Comparison of ENCODE assay signal across 8 mouse cellular contexts in the genomic region with DNA sequence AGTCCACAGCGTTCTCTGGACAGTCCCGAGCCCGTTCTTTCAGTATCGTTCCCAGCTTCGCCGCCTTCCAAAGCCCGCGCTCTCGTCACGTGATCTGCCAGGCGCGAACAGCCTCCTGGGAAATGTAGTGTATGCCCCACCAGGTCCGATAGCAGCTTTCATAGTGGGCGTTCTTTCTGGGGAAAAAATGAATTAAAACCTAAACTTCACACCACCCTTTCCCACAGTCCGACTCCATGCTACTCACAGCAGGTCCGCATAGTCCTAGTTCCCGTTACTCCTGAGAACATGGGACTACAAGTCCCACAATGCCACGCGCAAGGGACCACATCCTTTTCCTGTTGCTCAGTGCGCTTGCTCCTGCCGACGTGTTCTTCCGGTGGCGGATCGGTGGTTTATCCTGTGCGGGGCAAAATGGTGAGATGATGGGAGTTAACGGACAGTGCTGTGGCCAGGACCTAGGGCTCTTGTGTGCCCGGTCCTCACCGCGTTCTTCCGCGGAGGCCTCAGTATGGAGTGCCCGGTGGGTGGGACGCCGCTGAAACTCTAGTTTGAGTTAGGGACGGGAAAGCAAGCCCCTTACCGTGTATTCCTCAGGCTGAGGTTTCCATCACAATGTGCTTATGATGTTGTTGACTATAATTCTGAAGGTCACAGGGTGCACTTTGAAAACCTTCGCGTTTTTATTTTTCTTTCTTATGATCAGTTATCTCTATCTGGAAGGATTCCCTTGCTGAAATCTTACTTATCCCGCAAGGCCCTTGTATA. TPM values are rescaled to one million over a fixed set of nuclear protein-coding genes. Genes with fewer than 3 reads are reported as not detected.
A peak's percentile ranks its signal among the peaks of the same experiment; 100 is the strongest.
DNase-seq lines count a peak whose midpoint lies in the region; ATAC-seq and TF ChIP-seq lines count a peak whose summit lies in the region.

A gene (plus strand): TSS at position 167 of the 768 bp plus-strand sequence.
A gene (minus strand): TSS at position 322 of the 768 bp plus-strand sequence.

- H3K4me3 ChIP-seq in C2C12 (ENCODE audit: insufficient read depth, poor library complexity, severe bottlenecking), result peak within 1 kb of the TSS; percentile 90
- H3K4me3 ChIP-seq in heart, embryonic 13.5 days, result peak within 1 kb of the TSS; percentile 95
- H3K4me3 ChIP-seq in liver, embryonic 12.5 days, result peak within 1 kb of the TSS; percentile 97
- H3K4me3 ChIP-seq in stomach, embryonic 15.5 days (replicated peaks), result peak within 1 kb of the TSS; percentile 94

- H3K27me3 ChIP-seq in C2C12 (ENCODE audit: control insufficient read depth, insufficient read depth, insufficient read length), result no peaks in the 10 kb centered on the region
- H3K27me3 ChIP-seq in heart, embryonic 13.5 days (replicated peaks), result no peaks in the 10 kb centered on the region
- no peaks in the 10 kb centered on the region for H3K27me3 ChIP-seq in liver, embryonic 12.5 days (replicated peaks)
- H3K27me3 ChIP-seq in stomach, embryonic 15.5 days (replicated peaks), result no peaks in the 10 kb centered on the region

- peak within 1 kb of the TSS; percentile 90 for H3K27ac ChIP-seq in heart, embryonic 13.5 days (replicated peaks)
- peak within 1 kb of the TSS; percentile 97 for H3K27ac ChIP-seq in liver, embryonic 12.5 days
- peak within 1 kb of the TSS; percentile 83 for H3K27ac ChIP-seq in stomach, embryonic 15.5 days

- H3K9me3 ChIP-seq in heart, embryonic 13.5 days, result no peaks in the 10 kb centered on the region
- H3K9me3 ChIP-seq in liver, embryonic 12.5 days (replicated peaks), result no peaks in the 10 kb centered on the region
- no peaks in the 10 kb centered on the region for H3K9me3 ChIP-seq in stomach, embryonic 15.5 days

- peak; percentile 85 for ATAC-seq in erythroid progenitor cell, adult 5-6 weeks (replicated peaks; ENCODE audit: low FRiP score, poor library complexity, severe bottlenecking)
- peak; percentile 78 for ATAC-seq in heart, embryonic 13.5 days (ENCODE audit: extremely low read depth, insufficient number of reproducible peaks, low FRiP score, low TSS enrichment)
- ATAC-seq in liver, embryonic 12.5 days, result peak; percentile 83
- ATAC-seq in stomach, embryonic 15.5 days (ENCODE audit: insufficient read depth, low FRiP score, low read depth), result peak; percentile 87

- H3K4me2 ChIP-seq in heart, embryonic 13.5 days, result peak within 1 kb of the TSS; percentile 91
- peak within 1 kb of the TSS; percentile 80 for H3K4me2 ChIP-seq in liver, embryonic 12.5 days
- H3K4me2 ChIP-seq in stomach, embryonic 15.5 days, result peak within 1 kb of the TSS; percentile 72

- DNase-seq in brain, embryonic 18.5 days (ENCODE audit: low read depth, low spot score), result peak; percentile 81
- peak; percentile 93 for DNase-seq in kidney, postnatal 10 days
- peak; percentile 95 to 96 for DNase-seq in natural killer cell, adult 2 months (ENCODE audit: low spot score in 2 of 2)

- H3K4me1 ChIP-seq in heart, embryonic 13.5 days, result peaks cover 19% of the 10 kb centered on the region
- H3K4me1 ChIP-seq in liver, embryonic 12.5 days, result peaks cover 48% of the 10 kb centered on the region
- peaks cover 12% of the 10 kb centered on the region for H3K4me1 ChIP-seq in stomach, embryonic 15.5 days

- peaks cover 48% of the 10 kb centered on the region for H3K36me3 ChIP-seq in C2C12 (ENCODE audit: control insufficient read depth, insufficient read depth)
- H3K36me3 ChIP-seq in heart, embryonic 13.5 days, result peaks cover 59% of the 10 kb centered on the region
- peaks cover 67% of the 10 kb centered on the region for H3K36me3 ChIP-seq in liver, embryonic 12.5 days
- peaks cover 35% of the 10 kb centered on the region for H3K36me3 ChIP-seq in stomach, embryonic 15.5 days

- no peak for TF ChIP-seq CTCF in C2C12 (IDR thresholded peaks at IDR 0.05; ENCODE audit: control insufficient read depth, insufficient read depth, insufficient read length)

- H3K79me3 ChIP-seq in C2C12 (ENCODE audit: low read depth), result peaks cover 47% of the 10 kb centered on the region

- peaks cover 62% of the 10 kb centered on the region for H3K79me2 ChIP-seq in C2C12 (ENCODE audit: control insufficient read depth, insufficient read depth)

- peak within 1 kb of the TSS; percentile 72 for H3ac ChIP-seq in C2C12 (ENCODE audit: control insufficient read depth, insufficient read length, low read depth)

- under 1% methylated on average over 40 of the region's 40 CpGs for WGBS in heart, embryonic 13.5 days
- WGBS in liver, embryonic 12.5 days (ENCODE audit: insufficient replicate concordance), result under 1% methylated on average over 40 of the region's 40 CpGs
- WGBS in stomach, embryonic 15.5 days, result under 1% methylated on average over 40 of the region's 40 CpGs

- H3K9ac ChIP-seq in heart, embryonic 13.5 days, result peak within 1 kb of the TSS; percentile 95
- peak within 1 kb of the TSS; percentile 97 for H3K9ac ChIP-seq in liver, embryonic 12.5 days
- H3K9ac ChIP-seq in stomach, embryonic 15.5 days, result peak within 1 kb of the TSS; percentile 88

TF ChIP-seq in C2C12, 6 proteins besides CTCF, POLR2A, EP300 and RAD21:
- TF ChIP-seq FOSL1 (IDR thresholded peaks at IDR 0.05; ENCODE audit: insufficient read depth, low read length, poor library complexity, severe bottlenecking), result no peak
- no peak for TF ChIP-seq MYOD1 (IDR thresholded peaks at IDR 0.05; ENCODE audit: control insufficient read depth, insufficient read length, low read depth)
- TF ChIP-seq CEBPB (IDR thresholded peaks at IDR 0.05; ENCODE audit: low read depth), result no peak
- TF ChIP-seq MAX (IDR thresholded peaks at IDR 0.05), result peak; percentile 69
- TF ChIP-seq MYOG (IDR thresholded peaks at IDR 0.05; ENCODE audit: control insufficient read depth, extremely low read depth, insufficient read length), result no peak
- peak; percentile 99 for TF ChIP-seq USF1 (IDR thresholded peaks at IDR 0.05; ENCODE audit: low read depth)

RNA-seq across cellular contexts. Expression of the first gene that starts in this region (rescaled TPM):
- 339 TPM for polyA plus RNA-seq in C2C12 (2012; fragmentation: generic; extraction: Trizol)
- 117 and 140 TPM in 2 replicates for total RNA-seq in erythroid progenitor cell, adult 5-6 weeks (2015; ENCODE audit: low replicate concordance)
- total RNA-seq in erythroid progenitor cell, adult 5-6 weeks (2017; ENCODE audit: low replicate concordance), result 52.0 and 82.2 TPM in 2 replicates
- polyA plus RNA-seq in heart, embryonic 13.5 days (2015; fragmentation: Nextera tagmentation; extraction: Ambion mirVana), result 399 and 448 TPM in 2 replicates
- 350 and 353 TPM in 2 replicates for polyA plus RNA-seq in liver, embryonic 12.5 days (2016; fragmentation: Nextera tagmentation; extraction: Ambion mirVana)
- polyA plus RNA-seq in stomach, embryonic 15.5 days (2015; fragmentation: Nextera tagmentation; extraction: Ambion mirVana), result 473 and 509 TPM in 2 replicates

RNA-seq across cellular contexts. Expression of the second gene that starts in this region (rescaled TPM):
- 83.7 TPM for polyA plus RNA-seq in C2C12 (2012; fragmentation: generic; extraction: Trizol)
- 84.0 and 108 TPM in 2 replicates for total RNA-seq in erythroid progenitor cell, adult 5-6 weeks (2015; ENCODE audit: low replicate concordance)
- 100 and 189 TPM in 2 replicates for total RNA-seq in erythroid progenitor cell, adult 5-6 weeks (2017; ENCODE audit: low replicate concordance)
- polyA plus RNA-seq in heart, embryonic 13.5 days (2015; fragmentation: Nextera tagmentation; extraction: Ambion mirVana), result 49.0 and 56.8 TPM in 2 replicates
- polyA plus RNA-seq in liver, embryonic 12.5 days (2016; fragmentation: Nextera tagmentation; extraction: Ambion mirVana), result 198 and 200 TPM in 2 replicates
- 86.3 and 92.0 TPM in 2 replicates for polyA plus RNA-seq in stomach, embryonic 15.5 days (2015; fragmentation: Nextera tagmentation; extraction: Ambion mirVana)

Comparison
In these comparisons a context has a peak if more than half of its experiments do, and no peak if none do; other contexts are left out.
1. Peak in every context shown above with its lines: DNase-seq, ATAC-seq, H3K4me3 ChIP-seq and H3K27ac ChIP-seq.